Mouse (Mus musculus) kidney, adult 2 months (tissue): ENCODE data around the gene Orm3.

Source experiments
- CTCF ChIP-seq: fragments of 200-500 bp; conservative IDR thresholded peaks from 2 replicates; pipeline ENCODE4 v1.5.1; 2011; ENCODE audit warnings: low read depth, mild to moderate bottlenecking, control low read depth, low read length, moderate library complexity, mixed read lengths; ENCODE audit not compliant: insufficient read depth, insufficient read length
- POLR2A ChIP-seq: fragments of 200-500 bp; IDR thresholded peaks from one replicate; pipeline ENCODE4 v1.6.1; 2011; ENCODE audit warnings: low read depth, low read length, control low read depth

DNA sequence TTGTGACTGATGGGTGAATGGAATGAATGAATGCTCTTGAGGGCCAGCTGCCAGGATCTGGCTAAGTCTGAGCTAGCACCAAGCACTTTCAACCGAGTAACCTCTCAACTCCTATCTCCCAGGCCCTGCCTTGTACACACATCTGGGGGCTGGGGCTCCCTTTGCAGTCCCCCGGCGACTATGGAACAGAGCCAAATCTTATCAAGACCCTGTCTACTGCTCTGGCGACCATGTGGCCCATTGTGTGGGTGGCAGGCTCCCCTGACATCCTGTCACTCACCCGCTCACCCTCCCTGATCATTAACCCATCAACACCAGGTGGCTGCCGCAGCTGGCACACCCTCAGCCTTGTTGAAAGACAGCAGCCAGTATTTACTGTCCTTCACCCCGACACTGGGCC is 49.1 kb downstream of the Orm3 start:
- TF ChIP-seq CTCF (no peak), POLR2A (no peak)
